Mouse (Mus musculus): ENCODE results near the gene Gp9.

Gene Gp9

DNA sequence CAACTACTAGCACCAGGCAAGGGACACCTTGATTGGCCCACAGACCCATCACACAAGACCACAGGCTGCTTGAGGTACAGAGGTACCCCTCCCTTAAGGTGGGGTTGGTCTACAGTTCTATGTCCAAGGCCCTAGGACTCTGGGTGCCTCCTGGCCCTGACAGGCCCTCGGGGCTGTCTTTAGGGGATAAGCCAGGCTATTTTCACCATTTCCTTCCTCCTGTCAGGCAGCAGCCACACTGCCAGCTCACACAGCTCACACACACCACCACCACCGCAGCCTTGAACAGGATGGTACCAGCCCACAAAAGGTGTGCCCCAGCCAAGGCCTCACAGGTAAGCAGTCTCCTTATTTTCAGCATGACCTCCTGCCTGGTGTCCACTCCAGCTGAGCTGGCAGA lies at the start of gene Gp9:
TSS of gene Gp9 (plus strand) at position 231 of the 400 bp plus-strand sequence.
- no peak for DNase-seq (ENCODE audit: low spot score in 2 of 2)

DNA sequence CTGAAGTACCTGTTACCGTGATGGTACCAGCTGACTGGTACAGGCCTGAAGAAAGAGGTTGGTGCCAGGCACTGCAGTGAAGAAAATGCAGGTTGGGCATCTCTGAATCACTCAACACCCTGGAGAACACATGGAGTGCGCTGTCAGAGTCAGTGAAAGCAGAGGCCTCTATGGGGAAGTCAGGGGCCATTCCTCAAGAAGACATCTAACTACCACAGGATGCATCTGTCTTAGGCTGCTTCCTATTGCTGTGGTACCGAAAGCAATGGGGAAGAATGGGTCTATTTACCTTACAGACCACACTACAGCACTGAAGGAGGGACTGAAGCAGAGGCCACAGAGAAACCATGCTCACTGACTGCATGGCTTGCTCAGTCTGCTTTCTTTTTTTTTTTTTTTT lies 49.8 kb upstream of the Gp9 start:
- DNase-seq (ENCODE audit: low spot score in 2 of 2), result no peak

GRCm38 (mm10) chr6:87730141-87730540 lies 47.7 kb upstream of the Gp9 start:
- DNase-seq (ENCODE audit: low spot score in 2 of 2), result no peak

DNA sequence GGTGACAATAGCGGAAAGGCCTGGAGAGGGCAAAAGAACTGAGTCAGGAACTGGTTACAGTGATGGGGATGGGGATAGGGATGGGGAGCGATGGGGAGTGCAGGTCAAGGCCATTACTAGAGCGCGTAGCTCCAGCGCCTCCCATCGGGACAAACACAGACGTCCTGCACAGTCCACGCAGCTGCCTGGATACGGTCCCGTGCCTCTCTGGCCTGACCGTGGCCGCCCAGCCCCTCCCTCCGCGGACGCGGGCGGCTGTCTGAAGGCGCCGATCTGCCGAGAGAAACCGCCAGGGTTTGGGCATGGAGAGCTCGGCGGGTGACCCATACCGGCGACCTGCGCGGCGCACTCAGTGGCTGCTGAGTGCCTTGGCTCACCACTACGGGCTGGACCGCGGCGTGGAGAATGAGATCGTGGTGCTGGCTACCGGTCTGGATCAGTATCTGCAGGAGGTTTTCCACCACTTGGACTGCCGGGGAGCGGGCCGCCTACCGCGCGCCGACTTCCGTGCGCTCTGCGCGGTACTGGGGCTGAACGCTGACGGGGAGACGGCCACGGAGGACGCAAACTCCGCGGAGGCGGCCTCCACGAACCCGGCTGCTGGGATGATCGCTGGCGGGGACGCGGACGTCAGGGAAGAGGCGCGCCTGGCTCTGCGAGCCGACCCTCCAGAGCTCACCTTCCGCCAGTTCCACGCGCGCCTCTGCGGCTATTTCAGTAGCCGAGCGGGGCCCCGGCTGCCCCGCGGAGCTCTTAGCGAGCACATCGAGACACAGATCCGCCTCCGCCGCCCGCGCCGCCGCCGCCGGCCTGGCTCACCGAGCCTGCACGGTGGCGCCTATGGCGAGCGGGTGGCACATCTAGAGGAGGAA lies 47.0 kb upstream of the Gp9 start, which contains the start of gene Efcc1:
TSS of gene Efcc1 (plus strand) at position 279 of the 872 bp plus-strand sequence.
- DNase-seq (ENCODE audit: low spot score in 2 of 2), result peak in 1 of 2 experiments; percentile 40

DNA sequence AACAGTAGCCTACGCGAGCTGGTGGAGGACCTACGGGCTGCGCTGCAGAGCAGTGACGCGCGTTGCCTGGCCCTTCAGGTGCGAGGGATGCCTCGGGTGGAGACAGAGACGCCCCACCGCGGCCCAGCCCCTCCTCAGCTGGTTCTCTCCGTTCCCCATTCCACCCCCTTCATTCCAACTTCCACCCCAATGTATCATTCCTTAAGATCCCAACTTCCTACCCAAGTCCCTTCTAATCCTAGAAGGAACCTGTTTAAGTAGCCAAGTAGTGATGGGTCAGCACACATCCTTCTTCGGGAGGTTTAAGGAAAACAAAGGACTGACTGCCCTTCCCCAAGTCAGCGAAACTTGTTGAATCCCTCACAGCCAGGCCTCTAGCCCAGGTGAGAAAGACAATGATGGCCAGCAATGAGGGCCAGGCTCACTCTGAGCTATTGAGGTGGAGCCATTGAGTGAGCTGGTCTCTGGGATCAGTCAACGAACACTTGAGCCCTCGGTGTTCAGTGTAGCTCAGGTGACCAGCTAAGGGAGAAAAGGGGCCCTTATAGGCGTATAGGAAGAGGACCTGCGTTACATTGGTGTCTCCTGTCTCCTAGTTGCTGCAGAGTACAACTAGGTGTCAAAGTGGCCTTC lies 46.3 kb upstream of the Gp9 start:
- DNase-seq (ENCODE audit: low spot score in 2 of 2), result no peak

DNA sequence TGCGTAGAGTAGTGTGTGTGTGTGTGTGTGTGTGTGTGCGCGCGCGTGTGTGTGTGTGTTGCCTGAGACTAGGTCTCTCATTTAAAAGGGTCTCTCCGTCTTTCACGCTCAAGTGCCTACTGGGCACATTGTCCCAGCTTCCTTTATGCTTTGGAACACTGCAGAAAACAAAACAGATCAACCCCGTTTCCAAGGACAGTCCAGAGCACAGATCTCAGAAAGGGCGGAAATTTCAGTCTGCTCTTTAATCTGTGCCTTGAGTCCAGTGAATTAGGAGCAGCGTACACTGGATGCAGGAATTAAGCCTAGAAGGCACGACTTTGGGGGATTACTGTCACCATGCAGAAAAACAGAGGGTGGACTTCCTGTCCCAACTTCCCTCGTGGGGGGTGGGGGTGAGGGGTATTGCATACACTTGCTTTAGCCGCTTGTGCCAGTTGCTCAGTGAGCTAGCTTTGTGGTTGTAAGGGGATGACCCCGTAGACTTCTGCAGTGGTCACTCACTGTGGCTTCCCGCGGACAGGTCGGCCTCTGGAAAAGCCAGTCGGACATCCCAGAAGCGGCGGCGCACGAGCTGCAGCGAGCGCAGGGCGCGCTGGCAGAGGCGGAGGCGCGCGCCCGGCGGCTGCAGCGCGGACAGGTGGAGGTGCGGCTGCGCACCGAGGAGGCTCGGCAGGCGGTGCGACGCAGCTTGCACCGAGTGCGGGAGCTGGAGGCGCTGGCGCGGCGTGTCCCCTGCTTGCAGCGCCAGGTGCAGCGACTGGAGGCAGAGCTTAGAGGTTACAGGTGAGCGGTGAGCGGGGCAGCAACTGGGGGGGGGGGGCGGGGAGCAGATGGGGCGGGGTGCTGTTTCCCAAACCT lies 45.5 kb upstream of the Gp9 start:
- DNase-seq (ENCODE audit: low spot score in 2 of 2), result no peak

DNA sequence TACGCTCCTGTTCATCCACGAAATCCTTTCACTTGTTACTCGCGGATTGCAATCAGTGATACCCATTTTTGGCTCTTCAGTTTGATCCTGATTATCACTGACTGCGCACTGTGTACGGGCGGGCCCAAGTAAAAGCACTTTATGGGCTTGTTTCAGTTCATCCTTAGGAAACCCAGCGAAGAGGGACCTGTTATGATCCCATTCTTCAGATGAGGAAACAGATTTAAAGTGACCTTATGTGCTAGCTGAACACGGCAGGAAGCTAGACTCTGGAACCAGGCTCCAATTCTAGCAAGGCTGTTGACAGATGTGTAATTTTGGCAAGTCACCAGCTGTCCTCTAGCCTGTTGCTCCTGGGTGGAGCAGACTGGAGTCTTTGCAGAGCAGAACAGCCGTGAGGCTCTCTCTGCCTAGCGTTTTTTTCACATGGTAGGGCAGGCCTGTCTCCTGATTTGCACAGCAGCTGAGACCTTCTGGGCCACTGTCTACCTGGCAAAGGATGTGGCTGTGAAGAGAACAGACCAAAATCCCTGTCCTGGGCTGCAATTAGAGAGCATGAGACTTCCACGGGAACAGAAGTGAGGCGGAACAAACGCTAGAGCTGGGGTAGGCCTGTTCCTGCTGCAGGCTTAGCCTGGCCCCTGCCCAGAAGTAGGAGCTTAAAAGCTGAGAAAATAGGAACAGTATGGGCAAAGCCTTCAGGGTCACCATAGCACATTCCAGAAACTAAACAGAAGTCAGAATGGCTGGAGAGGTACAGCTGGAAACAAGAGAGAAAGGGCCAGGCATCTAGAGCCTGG lies 44.5 kb upstream of the Gp9 start:
- DNase-seq (ENCODE audit: low spot score in 2 of 2), result no peak

DNA sequence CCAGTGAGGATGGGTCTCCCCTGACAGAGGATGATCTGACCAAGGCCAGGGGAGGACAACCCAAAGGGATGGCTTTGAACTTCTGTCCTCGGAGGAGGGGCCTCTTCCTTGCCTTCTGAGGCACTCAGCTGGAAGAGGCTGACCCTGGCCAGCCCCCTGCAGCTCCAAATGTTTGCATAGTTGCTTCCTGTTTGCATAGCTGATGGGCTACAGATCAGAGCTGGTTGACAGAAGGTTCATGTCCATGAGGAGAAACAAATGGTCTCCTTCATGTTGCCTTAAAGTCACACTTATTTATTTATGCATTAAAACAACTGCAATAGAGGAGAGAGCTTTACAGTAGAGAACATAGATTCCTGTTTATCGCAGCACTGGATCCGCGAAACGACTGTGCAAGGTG lies 43.7 kb upstream of the Gp9 start:
- DNase-seq (ENCODE audit: low spot score in 2 of 2), result no peak

GRCm38 (mm10) chr6:87736923-87737322 lies 40.9 kb upstream of the Gp9 start:
- DNase-seq (ENCODE audit: low spot score in 2 of 2), result no peak

DNA sequence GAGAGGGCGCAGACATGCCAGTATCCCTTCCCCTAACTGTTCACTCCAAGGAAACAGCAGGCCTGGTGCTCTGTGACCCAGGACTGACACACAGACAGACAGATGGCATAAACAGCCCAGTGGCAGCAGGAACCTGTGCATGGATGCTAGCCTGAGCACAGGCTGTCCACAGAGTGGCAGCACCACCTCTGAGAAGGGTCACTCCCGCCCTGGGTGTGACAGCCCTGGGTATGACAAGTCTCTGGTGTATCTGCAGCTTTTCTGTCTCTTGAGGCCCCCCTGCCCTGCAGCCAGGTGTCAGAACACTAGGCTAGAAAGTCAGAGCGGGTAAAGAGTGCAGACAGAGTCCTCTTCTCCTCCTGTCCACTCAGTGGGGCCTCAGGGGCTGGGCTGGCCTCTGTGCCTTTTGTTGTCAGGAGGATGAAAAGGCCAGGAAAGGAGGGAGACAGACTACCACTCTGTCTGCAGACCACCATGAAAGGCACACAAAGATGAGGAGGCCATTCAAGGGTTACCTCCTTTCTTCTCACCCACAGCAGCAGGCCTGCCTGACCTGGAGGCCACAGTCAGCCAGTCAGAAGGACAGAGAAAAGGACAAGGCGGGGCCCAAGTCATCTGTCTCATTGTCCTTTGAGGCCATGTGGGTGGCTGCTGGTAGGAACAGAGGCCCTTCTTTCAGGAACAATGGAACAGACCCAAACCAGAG lies 39.8 kb upstream of the Gp9 start:
- no peak for DNase-seq (ENCODE audit: low spot score in 2 of 2)

GRCm38 (mm10) chr6:87739898-87740297 lies 38.0 kb upstream of the Gp9 start:
- DNase-seq (ENCODE audit: low spot score in 2 of 2), result no peak

DNA sequence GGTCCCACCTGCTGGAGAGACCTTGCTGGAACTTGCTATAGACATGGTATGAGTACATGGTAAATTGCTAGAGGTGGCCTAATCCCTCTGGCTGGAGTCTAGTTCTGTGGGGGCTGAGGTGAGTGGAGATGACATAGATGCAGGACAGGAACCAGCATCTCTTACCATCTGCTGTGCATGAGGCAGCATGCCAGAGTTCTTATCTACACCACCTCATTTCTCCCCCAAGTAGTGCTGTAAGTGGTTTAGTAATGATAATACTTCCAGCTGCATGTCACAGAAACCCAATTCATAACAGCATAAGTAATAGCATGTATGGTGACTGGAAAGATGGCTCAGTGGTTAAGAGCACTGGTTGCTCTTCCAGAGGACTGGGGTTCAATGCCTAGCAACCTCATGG lies 37.4 kb upstream of the Gp9 start:
- no peak for DNase-seq (ENCODE audit: low spot score in 2 of 2)

DNA sequence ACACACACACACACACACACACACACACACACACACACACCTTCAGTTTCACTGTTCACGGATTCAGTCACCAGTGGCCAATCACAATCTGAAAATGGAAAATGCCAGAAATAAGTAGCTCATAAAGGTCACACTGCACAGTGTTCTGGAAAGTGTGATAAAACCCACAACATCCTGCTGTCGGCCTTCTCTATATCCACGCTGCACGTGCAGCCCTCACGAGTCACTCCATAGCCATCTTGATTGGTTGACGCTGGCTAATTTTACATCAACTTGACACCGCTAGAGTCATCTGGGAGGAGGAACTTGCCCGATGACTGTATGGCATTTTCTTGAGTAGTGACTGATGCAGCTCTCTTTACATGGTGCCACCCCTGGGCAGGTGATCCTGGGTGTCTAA lies 35.9 kb upstream of the Gp9 start:
- DNase-seq (ENCODE audit: low spot score in 2 of 2), result no peak

DNA sequence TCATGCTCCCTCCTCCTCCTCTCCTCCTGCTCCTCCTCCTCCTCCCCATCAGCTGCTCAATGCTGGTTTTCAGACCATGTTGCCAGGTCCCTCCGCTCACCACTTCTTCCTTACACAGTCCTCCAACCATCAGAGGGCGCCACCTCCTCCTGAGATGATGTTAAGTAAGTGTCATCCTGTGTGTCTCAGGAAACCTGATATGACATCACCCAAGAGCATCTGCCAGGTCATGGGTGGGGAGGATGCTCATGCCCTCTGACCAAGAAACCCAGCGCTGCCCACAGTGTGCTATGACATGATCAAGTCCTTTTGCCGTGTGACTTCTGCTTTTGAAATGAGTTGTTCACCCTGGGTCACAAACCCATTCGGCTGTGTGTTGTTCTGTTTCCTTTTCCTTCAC lies 35.1 kb upstream of the Gp9 start:
- no peak for DNase-seq (ENCODE audit: low spot score in 2 of 2)

DNA sequence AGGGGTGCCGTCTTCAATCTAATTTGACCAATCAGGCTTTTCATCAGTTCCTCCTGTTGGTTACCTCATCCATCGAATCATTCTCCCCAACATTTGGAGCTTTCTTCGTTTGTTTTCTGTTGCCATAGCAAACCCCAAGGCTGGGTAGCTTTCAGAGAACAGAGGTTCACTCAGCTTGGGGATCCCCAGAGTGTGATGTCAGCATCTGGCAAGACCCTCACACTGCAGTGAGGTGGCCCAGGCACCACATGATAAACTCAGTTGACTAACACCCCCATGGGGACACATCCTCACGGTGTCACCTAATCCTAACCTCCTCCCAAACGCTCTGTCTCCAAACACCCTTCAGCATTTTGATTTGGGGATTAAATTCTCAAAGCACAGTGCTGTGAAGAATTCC lies 34.6 kb upstream of the Gp9 start:
- no peak for DNase-seq (ENCODE audit: low spot score in 2 of 2)

DNA sequence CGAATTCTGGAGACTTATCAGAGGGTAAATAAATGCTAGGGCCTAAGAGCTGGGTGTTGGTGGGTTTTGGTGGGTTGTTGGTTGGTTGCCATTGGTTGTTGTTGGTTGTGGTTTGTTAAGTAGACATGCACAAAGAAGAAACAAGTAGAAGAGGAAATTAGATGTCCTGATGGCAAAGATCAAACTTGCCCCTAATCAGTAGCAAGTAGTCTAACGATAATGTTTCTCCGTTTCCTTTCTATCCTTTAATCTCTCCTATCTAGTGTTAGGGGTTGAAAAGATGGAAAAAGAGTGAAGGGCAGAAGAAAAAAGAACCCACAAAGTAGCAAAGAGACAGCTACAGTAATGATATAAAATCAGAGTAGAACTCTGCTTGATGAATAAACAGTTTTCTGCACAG lies 33.2 kb upstream of the Gp9 start:
- no peak for DNase-seq (ENCODE audit: low spot score in 2 of 2)

DNA sequence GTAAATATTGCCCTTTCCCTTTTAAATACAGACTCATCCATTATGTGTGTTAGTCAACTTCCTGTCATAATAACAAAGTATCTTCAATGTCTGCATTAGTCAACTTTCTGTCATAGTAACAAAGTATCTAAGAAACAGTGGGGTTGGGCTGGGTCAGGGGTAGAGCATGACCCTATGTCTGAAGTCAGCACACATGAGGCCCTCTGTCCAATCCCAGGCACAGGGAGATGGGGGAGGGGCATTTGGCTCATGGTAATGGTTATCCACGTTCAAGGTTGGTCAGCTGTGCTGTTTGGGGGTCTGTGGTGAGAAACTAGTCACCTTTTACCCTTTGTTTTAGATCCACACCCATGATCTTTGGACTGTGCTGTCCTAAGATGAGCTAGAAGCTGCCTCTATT lies 32.6 kb upstream of the Gp9 start:
- DNase-seq (ENCODE audit: low spot score in 2 of 2), result no peak

DNA sequence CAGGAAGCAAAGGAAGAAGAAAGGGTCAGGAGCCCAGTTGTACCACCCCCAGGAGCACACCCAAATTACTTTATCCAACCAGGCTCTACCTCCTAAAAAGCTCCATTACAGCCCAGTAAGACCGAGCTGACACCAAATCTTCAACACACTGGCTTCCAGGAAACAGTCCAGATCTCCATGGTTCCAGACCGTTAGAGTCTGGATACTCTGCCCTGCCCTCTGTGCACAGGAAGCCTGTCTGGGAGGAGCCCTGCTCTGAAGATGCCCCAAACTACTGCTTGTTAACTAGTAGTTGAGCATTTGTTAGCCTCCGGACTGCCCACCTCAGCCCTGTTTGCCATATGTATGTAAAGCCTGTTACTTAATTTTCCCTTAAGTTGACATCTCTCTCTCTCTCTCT lies 31.8 kb upstream of the Gp9 start:
- no peak for DNase-seq (ENCODE audit: low spot score in 2 of 2)

GRCm38 (mm10) chr6:87746849-87747248 lies 31.0 kb upstream of the Gp9 start:
- DNase-seq (ENCODE audit: low spot score in 2 of 2), result peak in 1 of 2 experiments; percentile 60

DNA sequence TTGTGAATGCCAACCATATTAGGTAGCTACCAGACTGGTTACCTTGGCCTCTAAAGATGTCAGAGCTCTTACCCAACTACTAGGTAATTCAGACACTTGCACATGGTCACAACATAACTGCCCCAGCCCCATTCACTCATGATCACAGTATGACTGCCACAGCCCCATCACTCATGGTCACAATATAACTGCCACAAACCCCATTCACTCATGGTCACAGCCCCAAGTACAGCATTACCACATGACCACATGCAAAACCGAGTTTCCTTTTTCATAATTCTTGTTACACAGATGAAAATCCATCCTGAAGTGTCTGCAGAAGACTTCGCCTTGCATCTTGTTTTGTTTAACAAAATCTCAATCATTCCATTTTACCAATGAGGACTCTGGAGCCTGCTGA lies 29.8 kb upstream of the Gp9 start:
- no peak for DNase-seq (ENCODE audit: low spot score in 2 of 2)

GRCm38 (mm10) chr6:87748531-87748930 lies 29.3 kb upstream of the Gp9 start:
- DNase-seq (ENCODE audit: low spot score in 2 of 2), result no peak
